Mouse (Mus musculus) liver, postnatal 0 days (tissue): ENCODE data around the gene Mpzl1. TPM values are rescaled to one million over a fixed set of nuclear protein-coding genes. Genes with fewer than 3 reads are reported as not detected.

Experiments used
- ATAC-seq: fragments of 200-750 bp; cut with Nextera tagmentation; 2 replicates; pipeline ENCODE4 v1.8.0; 2017; ENCODE audit warnings: mild to moderate bottlenecking, moderate library complexity
- DNase-seq: peaks from one replicate; pipeline ENCODE4 v3.0.0-alpha.2; 2016
- H3K27ac ChIP-seq: fragments of 300-500 bp; sonication (generic); 2 replicates; pipeline ENCODE4 v1.5.1; 2014; ENCODE audit warnings: antibody characterized with exemption, moderate library complexity, mild to moderate bottlenecking, low read depth
- H3K27me3 ChIP-seq: fragments of 300-500 bp; sonication (generic); 2 replicates; pipeline ENCODE4 v1.6.1; 2014; ENCODE audit warnings: low read length, control low read depth, mixed read lengths; ENCODE audit not compliant: insufficient read depth
- H3K36me3 ChIP-seq: fragments of 300-500 bp; sonication (generic); replicated peaks from 2 replicates; pipeline ENCODE4 v1.6.1; 2014; ENCODE audit warnings: mild to moderate bottlenecking, control low read depth, low read length, moderate library complexity, mixed read lengths; ENCODE audit not compliant: insufficient read depth
- H3K4me1 ChIP-seq: fragments of 300-500 bp; sonication (generic); 2 replicates; pipeline ENCODE4 v1.6.1; 2014; ENCODE audit warnings: antibody characterized with exemption, mild to moderate bottlenecking, control low read depth; ENCODE audit not compliant: insufficient read depth
- H3K4me2 ChIP-seq: fragments of 300-500 bp; sonication (generic); 2 replicates; pipeline ENCODE4 v1.6.1; 2014; ENCODE audit warnings: low read depth, mild to moderate bottlenecking, low read length, moderate library complexity, mixed read lengths
- H3K4me3 ChIP-seq: fragments of 300-500 bp; sonication (generic); 2 replicates; pipeline ENCODE4 v1.5.1; 2014; ENCODE audit warnings: low read depth, low read length
- H3K9ac ChIP-seq: fragments of 300-500 bp; sonication (generic); replicated peaks from 2 replicates; pipeline ENCODE4 v1.6.1; 2014; ENCODE audit warnings: mild to moderate bottlenecking, moderate library complexity
- H3K9me3 ChIP-seq: fragments of 300-500 bp; sonication (generic); 2 replicates; pipeline ENCODE4 v1.6.1; 2016; ENCODE audit warnings: mild to moderate bottlenecking, control low read depth, low read length, mixed read lengths
- CTCF ChIP-seq: sonication (generic); IDR thresholded peaks from 2 replicates; pipeline ENCODE4 v1.5.1; 2016; ENCODE audit warnings: antibody characterized with exemption, low read depth
- EP300 ChIP-seq: IDR thresholded peaks from 2 replicates; pipeline ENCODE4 v1.6.1; 2016; ENCODE audit warnings: antibody characterized with exemption, low read depth, mild to moderate bottlenecking
- WGBS: fragments of 180-500 bp; shearing (Covaris S2); extraction: QIAGEN DNeasy Blood & Tissue Kit; methylation state at CpG from one replicate; pipeline ENCODE4 v1.1.7; 2014; ENCODE audit not compliant: insufficient replicate concordance; 5-methylcytosine and 5-hydroxymethylcytosine counted together
- polyA plus RNA-seq: library from polyadenylated mRNA; unstranded; fragments of >200 nt; fragmentation: Nextera tagmentation; extraction: Ambion mirVana; gene quantifications from 2 replicates; pipeline ENCODE4 v1.2.1, GENCODE M21; 2015

The Mpzl1 gene
- polyA plus RNA-seq, 1 experiment from 2014 or later: 26.6 TPM

DNA sequence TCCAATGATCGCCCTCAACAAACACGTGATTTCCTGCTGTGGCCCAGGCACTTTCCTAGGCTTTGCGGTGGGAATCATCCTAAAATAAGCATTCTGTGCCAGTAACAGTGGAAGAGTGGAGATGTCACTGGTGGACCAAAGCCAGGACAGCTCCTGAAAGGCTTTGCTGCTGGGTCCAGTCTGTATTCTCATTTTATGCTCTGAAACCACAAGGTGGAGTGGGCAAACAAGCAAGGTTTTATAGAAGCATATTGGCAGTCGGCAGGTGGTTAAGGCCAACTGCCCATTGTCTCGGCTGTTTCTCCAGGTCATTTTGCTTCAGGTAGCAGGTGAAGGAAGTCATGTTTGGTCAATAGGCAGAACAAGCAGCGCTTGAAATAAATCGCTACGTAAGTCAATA, 3.2 kb downstream of the Mpzl1 start:
- no peak overlapping the region for H3K4me3 ChIP-seq
- DNase-seq (no peak), ATAC-seq (no peak)
- H3K9ac ChIP-seq: no peak overlapping the region
- TF ChIP-seq EP300 (no peak), CTCF (no peak)
- WGBS: 62% methylated on average over 8 of the region's 8 CpGs
- no peaks in the 10 kb centered on the region for H3K36me3 ChIP-seq
- no peak overlapping the region for H3K4me2 ChIP-seq
- H3K27ac ChIP-seq: no peak overlapping the region
- peaks cover 31% of the 10 kb centered on the region for H3K4me1 ChIP-seq
- no peaks in the 10 kb centered on the region for H3K9me3 ChIP-seq
- H3K27me3 ChIP-seq: no peaks in the 10 kb centered on the region

DNA sequence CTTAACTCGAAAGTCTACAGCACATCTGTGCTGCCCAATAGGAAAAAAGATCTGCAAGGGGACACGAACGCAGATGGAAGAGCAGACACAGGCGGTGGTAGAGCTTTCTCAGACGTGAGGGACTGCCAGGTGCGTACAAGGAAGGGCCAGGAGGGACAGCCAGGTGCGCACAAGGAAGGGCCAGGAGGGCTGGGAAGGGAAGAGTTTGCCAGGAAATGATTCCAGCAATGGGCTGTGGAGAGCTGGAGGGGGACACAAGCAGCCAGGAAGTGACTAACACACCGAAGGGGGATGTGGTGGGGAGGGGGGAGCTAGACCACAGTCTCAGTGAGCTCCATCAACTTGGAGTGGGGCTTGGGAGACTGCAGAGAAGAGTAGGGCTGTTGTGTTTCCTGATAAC, 4.4 kb downstream of the Mpzl1 start:
- ATAC-seq (no peak), DNase-seq (no peak)
- H3K4me3 ChIP-seq: no peak overlapping the region
- H3K27me3 ChIP-seq: no peaks in the 10 kb centered on the region
- TF ChIP-seq EP300 (no peak), CTCF (no peak)
- no peak overlapping the region for H3K4me2 ChIP-seq
- peaks cover 26% of the 10 kb centered on the region for H3K4me1 ChIP-seq
- H3K9me3 ChIP-seq: no peaks in the 10 kb centered on the region
- H3K9ac ChIP-seq: no peak overlapping the region
- WGBS: 27% methylated on average over 8 of the region's 8 CpGs
- H3K27ac ChIP-seq: no peak overlapping the region; the same call in 1 of the 2 replicates
- no peaks in the 10 kb centered on the region for H3K36me3 ChIP-seq

- H3K27me3 ChIP-seq: no peaks in the 10 kb centered on the region
- DNase-seq (no peak), ATAC-seq (peak; percentile 43; the same call in 1 of the 2 replicates)
- H3K36me3 ChIP-seq: no peaks in the 10 kb centered on the region
- H3K9ac ChIP-seq: no peak overlapping the region
- TF ChIP-seq CTCF: no peak
- no peak for TF ChIP-seq EP300
- no peak overlapping the region for H3K4me3 ChIP-seq
- 40% methylated on average over 1 of the region's 1 CpGs for WGBS
- peaks cover 21% of the 10 kb centered on the region for H3K4me1 ChIP-seq
- no peak overlapping the region for H3K4me2 ChIP-seq
- H3K27ac ChIP-seq: no peak overlapping the region
- H3K9me3 ChIP-seq: no peaks in the 10 kb centered on the region
These were observed 5.7 kb downstream of the Mpzl1 start for GRCm38 (mm10) chr1:165628603-165629002.

DNA sequence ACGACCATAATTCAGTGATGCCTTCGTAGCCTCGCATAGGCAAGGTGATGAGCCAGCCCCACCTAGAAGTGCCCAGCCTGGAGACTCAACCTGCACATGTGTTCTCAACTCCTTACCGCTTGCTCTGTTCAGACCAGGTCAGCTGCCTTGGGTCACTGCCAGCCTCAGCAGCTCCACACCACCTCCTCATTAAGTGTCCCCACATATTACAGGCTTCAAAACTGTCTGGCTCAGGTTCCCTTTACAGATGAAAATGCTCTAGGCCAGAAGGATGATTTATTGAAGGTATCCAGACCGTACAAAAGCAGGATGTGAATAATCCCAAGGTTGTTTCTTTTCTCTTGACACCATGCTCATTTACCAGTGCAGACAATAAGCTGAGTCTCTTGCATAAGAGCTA, 8.4 kb downstream of the Mpzl1 start:
- ATAC-seq (no peak), DNase-seq (no peak)
- Histone ChIP-seq H3K4me1 (peaks cover 21% of the 10 kb centered on the region), H3K9me3 (no peaks in the 10 kb centered on the region), H3K27me3 (no peaks in the 10 kb centered on the region), H3K4me2 (no peak overlapping the region), H3K4me3 (no peak overlapping the region), H3K27ac (peak overlapping the region; percentile 31; the same call in 1 of the 2 replicates), H3K36me3 (no peaks in the 10 kb centered on the region), H3K9ac (no peak overlapping the region)
- TF ChIP-seq CTCF (no peak), EP300 (no peak)
- WGBS: 70% methylated on average over 5 of the region's 5 CpGs

DNA sequence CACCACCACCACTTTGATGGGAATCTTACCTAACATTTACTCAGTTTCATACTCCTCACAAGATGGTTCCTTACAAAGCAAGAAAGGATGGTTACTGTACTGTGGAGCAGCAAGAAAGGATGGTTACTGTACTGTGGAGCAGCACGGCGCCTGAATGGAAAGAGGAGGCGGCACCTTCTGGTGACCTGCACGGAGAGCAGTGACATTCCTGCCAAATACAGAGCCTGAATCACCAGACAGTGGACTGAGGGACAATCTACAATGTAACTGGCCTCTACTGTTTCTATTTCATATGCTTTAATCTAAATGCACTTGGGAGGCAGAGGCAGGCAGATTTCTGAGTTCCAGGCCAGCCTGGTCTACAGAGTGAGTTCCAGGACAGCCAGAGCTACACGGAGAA, 9.3 kb downstream of the Mpzl1 start:
- 75% methylated on average over 5 of the region's 5 CpGs for WGBS
- H3K27me3 ChIP-seq: no peaks in the 10 kb centered on the region
- H3K9me3 ChIP-seq: no peaks in the 10 kb centered on the region
- no peak overlapping the region for H3K27ac ChIP-seq
- no peak for ATAC-seq
- H3K4me2 ChIP-seq: no peak overlapping the region
- peaks cover 17% of the 10 kb centered on the region for H3K4me1 ChIP-seq
- no peak overlapping the region for H3K9ac ChIP-seq
- TF ChIP-seq CTCF: no peak
- TF ChIP-seq EP300: no peak
- H3K36me3 ChIP-seq: no peaks in the 10 kb centered on the region
- no peak overlapping the region for H3K4me3 ChIP-seq
- DNase-seq: no peak

- H3K4me1 ChIP-seq: peaks cover 16% of the 10 kb centered on the region
- no peaks in the 10 kb centered on the region for H3K9me3 ChIP-seq
- H3K36me3 ChIP-seq: no peaks in the 10 kb centered on the region
- H3K4me3 ChIP-seq: no peak overlapping the region
- TF ChIP-seq EP300 (no peak), CTCF (no peak)
- peak overlapping the region; percentile 96 for H3K27ac ChIP-seq
- no peaks in the 10 kb centered on the region for H3K27me3 ChIP-seq
- no peak overlapping the region for H3K9ac ChIP-seq
- DNase-seq: no peak
- H3K4me2 ChIP-seq: no peak overlapping the region
- ATAC-seq: no peak
- 61% methylated on average over 9 of the region's 9 CpGs for WGBS
These were observed 16.1 kb downstream of the Mpzl1 start for GRCm38 (mm10) chr1:165618201-165618624.
